Mouse (Mus musculus): ENCODE measurements around the gene Aire. TPM values are rescaled to one million over a fixed set of nuclear protein-coding genes. Genes with fewer than 3 reads are reported as not detected.

Aire gene
- polyA plus RNA-seq, 1 experiment from 2014 or later = not detected

GRCm38 (mm10) chr10:78067226-78067625 is 23.8 kb upstream of the Aire start:
- no peaks in the 10 kb centered on the region for H3K4me1 ChIP-seq (ENCODE audit: control insufficient read depth, insufficient read depth, low read length)
- ATAC-seq (ENCODE audit: insufficient read depth, low FRiP score, low TSS enrichment) (no peak), DNase-seq (ENCODE audit: low spot score) (no peak)
- peaks cover 8% of the 10 kb centered on the region; the same call in 1 of the 2 replicates for H3K27me3 ChIP-seq (ENCODE audit: control insufficient read depth, insufficient read depth, low read length)
- no peak overlapping the region for H3K9ac ChIP-seq (ENCODE audit: low read length)
- 49% methylated on average over 4 of the region's 4 CpGs for WGBS
- no peak overlapping the region for H3K4me3 ChIP-seq (ENCODE audit: low read depth, low read length)
- no peaks in the 10 kb centered on the region for H3K9me3 ChIP-seq (ENCODE audit: control insufficient read depth, low read length)
- H3K27ac ChIP-seq (ENCODE audit: low read depth, low read length) = no peak overlapping the region
- H3K36me3 ChIP-seq (ENCODE audit: control insufficient read depth, insufficient read depth, low read length) = no peaks in the 10 kb centered on the region
- no peak overlapping the region for H3K4me2 ChIP-seq (ENCODE audit: low read depth)

GRCm38 (mm10) chr10:78063122-78063521 is 19.7 kb upstream of the Aire start:
- no peaks in the 10 kb centered on the region for H3K36me3 ChIP-seq (ENCODE audit: control insufficient read depth, insufficient read depth, low read length)
- H3K4me3 ChIP-seq (ENCODE audit: low read depth, low read length) = no peak overlapping the region
- no peak overlapping the region for H3K4me2 ChIP-seq (ENCODE audit: low read depth)
- ATAC-seq (ENCODE audit: insufficient read depth, low FRiP score, low TSS enrichment) (no peak), DNase-seq (ENCODE audit: low spot score) (no peak)
- H3K4me1 ChIP-seq (ENCODE audit: control insufficient read depth, insufficient read depth, low read length) = no peaks in the 10 kb centered on the region
- no peaks in the 10 kb centered on the region for H3K27me3 ChIP-seq (ENCODE audit: control insufficient read depth, insufficient read depth, low read length)
- no peaks in the 10 kb centered on the region for H3K9me3 ChIP-seq (ENCODE audit: control insufficient read depth, low read length)
- H3K27ac ChIP-seq (ENCODE audit: low read depth, low read length) = no peak overlapping the region
- no peak overlapping the region for H3K9ac ChIP-seq (ENCODE audit: low read length)
- 90% methylated on average over 9 of the region's 9 CpGs for WGBS

GRCm38 (mm10) chr10:78057056-78057455 is 13.6 kb upstream of the Aire start:
- H3K4me2 ChIP-seq (ENCODE audit: low read depth) = no peak overlapping the region
- no peaks in the 10 kb centered on the region for H3K4me1 ChIP-seq (ENCODE audit: control insufficient read depth, insufficient read depth, low read length)
- H3K4me3 ChIP-seq (ENCODE audit: low read depth, low read length) = no peak overlapping the region
- no peaks in the 10 kb centered on the region for H3K9me3 ChIP-seq (ENCODE audit: control insufficient read depth, low read length)
- H3K27ac ChIP-seq (ENCODE audit: low read depth, low read length) = no peak overlapping the region
- DNase-seq (ENCODE audit: low spot score) (no peak), ATAC-seq (ENCODE audit: insufficient read depth, low FRiP score, low TSS enrichment) (no peak)
- 92% methylated on average over 8 of the region's 8 CpGs for WGBS
- no peak overlapping the region for H3K9ac ChIP-seq (ENCODE audit: low read length)
- no peaks in the 10 kb centered on the region for H3K36me3 ChIP-seq (ENCODE audit: control insufficient read depth, insufficient read depth, low read length)
- no peaks in the 10 kb centered on the region for H3K27me3 ChIP-seq (ENCODE audit: control insufficient read depth, insufficient read depth, low read length)

GRCm38 (mm10) chr10:78054633-78055565 is 11.5 kb upstream of the Aire start:
- Histone ChIP-seq H3K27me3 (ENCODE audit: control insufficient read depth, insufficient read depth, low read length) (no peaks in the 10 kb centered on the region), H3K36me3 (ENCODE audit: control insufficient read depth, insufficient read depth, low read length) (no peaks in the 10 kb centered on the region), H3K9ac (ENCODE audit: low read length) (no peak overlapping the region), H3K4me2 (ENCODE audit: low read depth) (no peak overlapping the region), H3K4me3 (ENCODE audit: low read depth, low read length) (no peak overlapping the region), H3K4me1 (ENCODE audit: control insufficient read depth, insufficient read depth, low read length) (no peaks in the 10 kb centered on the region), H3K9me3 (ENCODE audit: control insufficient read depth, low read length) (no peaks in the 10 kb centered on the region), H3K27ac (ENCODE audit: low read depth, low read length) (no peak overlapping the region)
- WGBS = 69% methylated on average over 19 of the region's 19 CpGs
- ATAC-seq (ENCODE audit: insufficient read depth, low FRiP score, low TSS enrichment) = no peak
- no peak for DNase-seq (ENCODE audit: low spot score)

- WGBS = 59% methylated on average over 11 of the region's 11 CpGs
- H3K9me3 ChIP-seq (ENCODE audit: control insufficient read depth, low read length) = no peaks in the 10 kb centered on the region
- no peak overlapping the region for H3K9ac ChIP-seq (ENCODE audit: low read length)
- DNase-seq (ENCODE audit: low spot score) (no peak), ATAC-seq (ENCODE audit: insufficient read depth, low FRiP score, low TSS enrichment) (no peak)
- no peaks in the 10 kb centered on the region for H3K36me3 ChIP-seq (ENCODE audit: control insufficient read depth, insufficient read depth, low read length)
- no peaks in the 10 kb centered on the region for H3K27me3 ChIP-seq (ENCODE audit: control insufficient read depth, insufficient read depth, low read length)
- no peak overlapping the region for H3K4me3 ChIP-seq (ENCODE audit: low read depth, low read length)
- H3K4me2 ChIP-seq (ENCODE audit: low read depth) = no peak overlapping the region
- no peak overlapping the region for H3K27ac ChIP-seq (ENCODE audit: low read depth, low read length)
- H3K4me1 ChIP-seq (ENCODE audit: control insufficient read depth, insufficient read depth, low read length) = no peaks in the 10 kb centered on the region
Measured at GRCm38 (mm10) chr10:78049519-78050035, 6.2 kb upstream of the Aire start.

- 85% methylated on average over 9 of the region's 10 CpGs for WGBS
- ATAC-seq (ENCODE audit: insufficient read depth, low FRiP score, low TSS enrichment) = no peak
Measured at GRCm38 (mm10) chr10:78048061-78048730, 4.8 kb upstream of the Aire start.

GRCm38 (mm10) chr10:78046388-78046787 is 3.0 kb upstream of the Aire start:
- Histone ChIP-seq H3K9me3 (ENCODE audit: control insufficient read depth, low read length) (no peaks in the 10 kb centered on the region), H3K27me3 (ENCODE audit: control insufficient read depth, insufficient read depth, low read length) (no peaks in the 10 kb centered on the region), H3K9ac (ENCODE audit: low read length) (no peak overlapping the region), H3K27ac (ENCODE audit: low read depth, low read length) (no peak overlapping the region), H3K4me3 (ENCODE audit: low read depth, low read length) (no peak overlapping the region), H3K4me2 (ENCODE audit: low read depth) (no peak overlapping the region), H3K36me3 (ENCODE audit: control insufficient read depth, insufficient read depth, low read length) (no peaks in the 10 kb centered on the region), H3K4me1 (ENCODE audit: control insufficient read depth, insufficient read depth, low read length) (no peaks in the 10 kb centered on the region)
- no peak for DNase-seq (ENCODE audit: low spot score)
- no peak for ATAC-seq (ENCODE audit: insufficient read depth, low FRiP score, low TSS enrichment)
- 86% methylated on average over 4 of the region's 4 CpGs for WGBS

More at GRCm38 (mm10) chr10:78048061-78048730, 4.8 kb upstream of the Aire start:
- no peaks in the 10 kb centered on the region for H3K4me1 ChIP-seq (ENCODE audit: control insufficient read depth, insufficient read depth, low read length)
- DNase-seq (ENCODE audit: low spot score) = no peak
- no peak overlapping the region for H3K4me2 ChIP-seq (ENCODE audit: low read depth)
- H3K27ac ChIP-seq (ENCODE audit: low read depth, low read length) = no peak overlapping the region
- H3K36me3 ChIP-seq (ENCODE audit: control insufficient read depth, insufficient read depth, low read length) = no peaks in the 10 kb centered on the region
- H3K9ac ChIP-seq (ENCODE audit: low read length) = no peak overlapping the region
- no peaks in the 10 kb centered on the region for H3K27me3 ChIP-seq (ENCODE audit: control insufficient read depth, insufficient read depth, low read length)
- H3K9me3 ChIP-seq (ENCODE audit: control insufficient read depth, low read length) = no peaks in the 10 kb centered on the region
- no peak overlapping the region for H3K4me3 ChIP-seq (ENCODE audit: low read depth, low read length)

GRCm38 (mm10) chr10:78044531-78044930 is 1.1 kb upstream of the Aire start:
- Histone ChIP-seq H3K4me2 (ENCODE audit: low read depth) (no peak overlapping the region), H3K9ac (ENCODE audit: low read length) (no peak overlapping the region), H3K9me3 (ENCODE audit: control insufficient read depth, low read length) (no peaks in the 10 kb centered on the region), H3K27ac (ENCODE audit: low read depth, low read length) (no peak overlapping the region), H3K27me3 (ENCODE audit: control insufficient read depth, insufficient read depth, low read length) (no peaks in the 10 kb centered on the region), H3K4me3 (ENCODE audit: low read depth, low read length) (no peak overlapping the region), H3K36me3 (ENCODE audit: control insufficient read depth, insufficient read depth, low read length) (no peaks in the 10 kb centered on the region), H3K4me1 (ENCODE audit: control insufficient read depth, insufficient read depth, low read length) (no peaks in the 10 kb centered on the region)
- 67% methylated on average over 1 of the region's 1 CpGs for WGBS
- DNase-seq (ENCODE audit: low spot score) = no peak
- ATAC-seq (ENCODE audit: insufficient read depth, low FRiP score, low TSS enrichment) = no peak
